Mouse (Mus musculus) mesoderm, embryonic 11.5 days (tissue): Measurements from ENCODE around the gene Irak2.
A peak's percentile ranks its signal among the peaks of the same experiment; 100 is the strongest.
"Not testable (repeated sequence)": the region's sequence is repeated elsewhere in the genome, so short reads cannot be mapped to it uniquely, and the experiment has no call there.

Experiments used
- DNase-seq: peaks from one replicate; pipeline ENCODE4 v3.0.0-alpha.2; 2012; ENCODE audit warnings: low read depth, low spot score

The Irak2 gene

GRCm38 (mm10) chr6:113668287-113669154 is 30.3 kb downstream of the Irak2 start:
- no peak for DNase-seq

- no peak for DNase-seq
Observed at GRCm38 (mm10) chr6:113669821-113670220, 31.6 kb downstream of the Irak2 start.

GRCm38 (mm10) chr6:113672029-113672428 is 33.8 kb downstream of the Irak2 start:
- DNase-seq: not testable (repeated sequence)

GRCm38 (mm10) chr6:113672989-113673388 is 34.7 kb downstream of the Irak2 start:
- no peak for DNase-seq

- DNase-seq: no peak
Observed at GRCm38 (mm10) chr6:113675234-113675633, 37.0 kb downstream of the Irak2 start.

- no peak for DNase-seq
Observed at GRCm38 (mm10) chr6:113675991-113676390, 37.7 kb downstream of the Irak2 start.

GRCm38 (mm10) chr6:113677070-113677734 is 38.9 kb downstream of the Irak2 start:
- no peak for DNase-seq

GRCm38 (mm10) chr6:113678246-113679012 is 40.2 kb downstream of the Irak2 start:
- no peak for DNase-seq

GRCm38 (mm10) chr6:113679993-113680566 is 41.8 kb downstream of the Irak2 start:
- DNase-seq: no peak

- DNase-seq: peak; percentile 76
Observed at GRCm38 (mm10) chr6:113681271-113681670, 43.0 kb downstream of the Irak2 start.

- no peak for DNase-seq
Observed at GRCm38 (mm10) chr6:113683081-113683825, 45.0 kb downstream of the Irak2 start.

GRCm38 (mm10) chr6:113686551-113687125 is 48.4 kb downstream of the Irak2 start:
- DNase-seq: no peak

GRCm38 (mm10) chr6:113690008-113690399 is 51.7 kb downstream of the Irak2 start:
- peak; percentile 84 for DNase-seq

GRCm38 (mm10) chr6:113690400-113691083 is 52.3 kb downstream of the Irak2 start:
- DNase-seq: peak; percentile 81

- DNase-seq: no peak
Observed at GRCm38 (mm10) chr6:113691084-113691462, 52.8 kb downstream of the Irak2 start.

GRCm38 (mm10) chr6:113692661-113693133 is 54.4 kb downstream of the Irak2 start:
- no peak for DNase-seq

GRCm38 (mm10) chr6:113693377-113693776 is 55.1 kb downstream of the Irak2 start:
- no peak for DNase-seq

- DNase-seq: no peak
Observed at GRCm38 (mm10) chr6:113695203-113695602, 56.9 kb downstream of the Irak2 start.

GRCm38 (mm10) chr6:113695766-113696355 is 57.6 kb downstream of the Irak2 start:
- DNase-seq: no peak
